Mouse (Mus musculus) lung, postnatal 36 days (tissue): ENCODE data around the gene Zfp865.
A peak's percentile ranks its signal among the peaks of the same experiment; 100 is the strongest.
"Not testable (repeated sequence)": the region's sequence is repeated elsewhere in the genome, so short reads cannot be mapped to it uniquely, and the experiment has no call there.

Experiments
- DNase-seq: peaks from one replicate; pipeline ENCODE4 v3.0.0; 2022; ENCODE audit warnings: mixed read lengths

Zfp865 gene

GRCm38 (mm10) chr7:5020000-5020681 is at the start of gene Zfp865, which contains the start of gene Ccdc106:
Zfp865 (plus strand) TSS chr7:5020376.
Ccdc106 (plus strand) TSS chr7:5020553.
- DNase-seq, result peak; percentile 99

- no peak for DNase-seq
Observed at GRCm38 (mm10) chr7:4971068-4971467, 49.1 kb upstream of the Zfp865 start, which contains the start of gene Sbk3. Sbk3 (minus strand) TSS chr7:4971168.

- DNase-seq, result peak; percentile 62
Observed at GRCm38 (mm10) chr7:4971710-4972109, 48.5 kb upstream of the Zfp865 start.

GRCm38 (mm10) chr7:4972321-4973047 is 47.7 kb upstream of the Zfp865 start:
- DNase-seq, result peak; percentile 74

- DNase-seq, result no peak
Observed at GRCm38 (mm10) chr7:4975455-4975854, 44.7 kb upstream of the Zfp865 start.

- no peak for DNase-seq
Observed at GRCm38 (mm10) chr7:4976832-4977231, 43.3 kb upstream of the Zfp865 start.

- no peak for DNase-seq
Observed at GRCm38 (mm10) chr7:4988250-4988649, 31.9 kb upstream of the Zfp865 start.

- no peak for DNase-seq
Observed at GRCm38 (mm10) chr7:4993347-4993998, 26.7 kb upstream of the Zfp865 start.

- no peak for DNase-seq
Observed at GRCm38 (mm10) chr7:4993999-4994788, 26.0 kb upstream of the Zfp865 start.

GRCm38 (mm10) chr7:4995268-4996002 is 24.7 kb upstream of the Zfp865 start:
- DNase-seq, result no peak

GRCm38 (mm10) chr7:4996003-4996895 is 23.9 kb upstream of the Zfp865 start, which contains the start of gene Zfp579:
Zfp579 (minus strand) TSS chr7:4996158.
- peak; percentile 92 for DNase-seq

- peak; percentile 34 for DNase-seq
Observed at GRCm38 (mm10) chr7:4996934-4997333, 23.2 kb upstream of the Zfp865 start.

GRCm38 (mm10) chr7:4999876-5000275 is 20.3 kb upstream of the Zfp865 start:
- DNase-seq, result peak; percentile 68

GRCm38 (mm10) chr7:5002876-5003275 is 17.3 kb upstream of the Zfp865 start:
- not testable (repeated sequence) for DNase-seq

GRCm38 (mm10) chr7:5008229-5008628 is 11.9 kb upstream of the Zfp865 start:
- no peak for DNase-seq

- DNase-seq, result peak; percentile 69
Observed at GRCm38 (mm10) chr7:5012681-5013513, 7.3 kb upstream of the Zfp865 start.

- peak; percentile 99 for DNase-seq
Observed at GRCm38 (mm10) chr7:5014251-5015117, 5.7 kb upstream of the Zfp865 start, which contains the start of the genes Zfp524 and Fiz1. Zfp524 (plus strand) TSS chr7:5014415. Fiz1 (minus strand) TSS chr7:5014697.

GRCm38 (mm10) chr7:5015118-5016001 is 4.8 kb upstream of the Zfp865 start, which contains the start of gene Gm44973:
Gm44973 (plus strand) TSS chr7:5015496.
- peak; percentile 95 for DNase-seq
